Mouse (Mus musculus) heart, adult 2 months (tissue): ENCODE measurements around the gene St6galnac6.

ENCODE experiments used
- CTCF ChIP-seq: fragments of 200-600 bp; IDR thresholded peaks from 2 replicates; pipeline ENCODE4 v1.8.1; 2022; ENCODE audit warnings: antibody characterized with exemption, mild to moderate bottlenecking, moderate library complexity
- EP300 ChIP-seq: fragments of 200-500 bp; IDR thresholded peaks from 2 replicates; pipeline ENCODE4 v1.6.1; 2011; ENCODE audit warnings: low read depth, low read length, control low read depth; ENCODE audit not compliant: insufficient read depth
- POLR2A ChIP-seq: fragments of 200-500 bp; IDR thresholded peaks from 2 replicates; pipeline ENCODE4 v1.6.1; 2011; ENCODE audit warnings: mild to moderate bottlenecking, low read depth, low read length, control low read depth; ENCODE audit not compliant: insufficient read depth

- TF ChIP-seq POLR2A (no peak), EP300 (no peak), CTCF (no peak)
These were observed 43.5 kb upstream of the St6galnac6 start for GRCm38 (mm10) chr2:32556019-32556418.
